Mouse (Mus musculus) testis, adult 2 months (tissue): ENCODE measurements around the gene Mindy4.

Experiments used
- CTCF ChIP-seq: fragments of 200-500 bp; IDR thresholded peaks from 2 replicates; pipeline ENCODE4 v1.5.1; 2012; ENCODE audit warnings: low read depth, mild to moderate bottlenecking, inconsistent platforms, low read length, moderate library complexity; ENCODE audit not compliant: control insufficient read depth, insufficient read depth, insufficient replicate concordance
- POLR2A ChIP-seq: fragments of 200-500 bp; IDR thresholded peaks from 2 replicates; pipeline ENCODE4 v1.6.1; 2012; ENCODE audit warnings: low read depth, mild to moderate bottlenecking, inconsistent platforms, low read length, moderate library complexity; ENCODE audit not compliant: control insufficient read depth

GRCm38 (mm10) chr6:55173941-55174349 is 29.2 kb upstream of the Mindy4 start:
- TF ChIP-seq POLR2A, result no peak
- no peak for TF ChIP-seq CTCF
